Mouse (Mus musculus) erythroblast, embryonic 14.5 days (primary cell): ENCODE data around the gene Pkn1.

Experiments
- GATA1 ChIP-seq: IDR thresholded peaks from 2 replicates; pipeline ENCODE4 v1.6.1; 2012; ENCODE audit warnings: low read length, inconsistent platforms, mixed read lengths
- TAL1 ChIP-seq: IDR thresholded peaks from 3 replicates; pipeline ENCODE4 v1.6.1; 2012; ENCODE audit warnings: low read length, inconsistent platforms, mixed read lengths

GRCm38 (mm10) chr8:83669013-83669412 is 30.0 kb downstream of the Pkn1 start:
- TF ChIP-seq TAL1 (no peak), GATA1 (no peak)
